Mouse (Mus musculus) frontal cortex, postnatal 10 days (tissue): ENCODE measurements at regions not wholly inside any gene's neighbourhood (a gene's known extent, or its start where the extent isn't known, plus 50 kb on each side); places are given as distances from the start of the nearest gene placed in this dataset.

Source experiments
- DNase-seq, 2 experiments: peaks; one replicate each; pipeline ENCODE4 v3.0.0; 2022; ENCODE audit warnings: low spot score in 2 of 2, mixed read lengths in 1 of 2

DNA sequence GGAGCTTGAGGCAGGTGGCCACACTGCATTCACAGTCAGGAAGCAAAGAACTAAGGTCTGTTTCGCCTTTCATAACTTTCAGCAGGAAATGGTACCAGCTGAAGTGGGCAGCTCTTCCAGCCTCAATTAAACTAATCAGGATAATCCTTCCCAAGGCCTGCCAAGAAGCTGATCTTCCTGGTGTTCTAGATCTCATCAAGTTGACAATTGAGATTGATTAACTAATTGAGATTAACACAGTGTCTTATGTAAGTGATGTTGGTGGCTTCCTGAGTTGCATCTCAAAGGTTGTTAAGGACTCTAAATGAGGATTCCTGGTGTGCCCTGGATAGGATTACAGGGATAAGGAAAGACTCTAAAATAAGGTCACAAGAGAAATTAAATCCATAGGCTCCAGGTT lies 273.3 kb upstream of the Irx2 start:
- no peak for DNase-seq

DNA sequence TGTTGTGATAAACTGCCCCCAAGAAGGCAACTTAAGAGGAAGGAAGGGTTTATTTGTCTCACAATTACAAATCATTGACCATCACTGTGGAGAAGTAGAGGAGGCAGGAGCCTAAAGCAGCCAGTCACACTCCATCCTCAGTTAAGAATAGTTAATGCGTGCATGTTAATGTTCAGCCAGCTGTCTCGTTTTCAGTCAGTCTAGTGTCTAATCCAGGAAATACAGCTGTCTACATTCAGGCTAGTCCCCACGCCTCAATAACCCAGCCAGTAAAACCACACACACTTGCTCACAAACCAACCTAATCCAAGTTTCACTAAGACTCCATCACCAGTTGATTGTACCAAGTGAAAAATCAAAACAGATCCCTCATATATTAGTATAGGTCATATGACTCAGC lies 272.8 kb upstream of the Irx2 start:
- no peak for DNase-seq

DNA sequence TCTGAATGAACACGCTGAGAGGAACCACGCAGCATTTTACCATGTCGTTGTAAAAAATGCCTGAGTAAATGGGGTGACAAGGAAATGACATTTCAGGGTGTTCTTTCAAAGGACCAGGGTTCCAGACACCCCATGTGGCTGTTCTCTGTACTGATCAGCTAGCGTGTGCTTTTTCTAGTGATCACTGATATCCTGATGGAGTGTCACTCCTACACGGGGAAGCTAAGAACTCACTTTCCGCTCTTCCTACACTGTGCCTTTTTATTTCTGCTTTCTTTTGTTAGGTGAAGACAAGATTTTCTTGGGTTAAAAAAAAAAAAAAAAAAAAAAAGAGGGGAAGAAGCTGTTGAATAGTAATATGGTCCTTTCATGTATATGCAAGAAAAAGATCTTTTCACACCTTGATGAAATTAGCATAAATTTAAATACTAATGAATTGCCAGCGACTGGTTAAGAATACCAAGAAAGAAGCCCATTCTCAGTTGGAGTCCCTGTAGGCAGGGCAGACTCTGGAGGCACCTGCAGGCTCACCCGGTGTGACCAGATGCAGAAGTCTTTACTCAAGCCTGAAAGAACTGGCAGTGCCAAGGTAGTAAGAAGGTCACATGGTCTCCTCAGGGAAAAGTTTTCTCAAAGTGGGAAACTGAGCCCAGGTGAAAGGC lies 270.2 kb upstream of the Irx2 start:
- DNase-seq = no peak

DNA sequence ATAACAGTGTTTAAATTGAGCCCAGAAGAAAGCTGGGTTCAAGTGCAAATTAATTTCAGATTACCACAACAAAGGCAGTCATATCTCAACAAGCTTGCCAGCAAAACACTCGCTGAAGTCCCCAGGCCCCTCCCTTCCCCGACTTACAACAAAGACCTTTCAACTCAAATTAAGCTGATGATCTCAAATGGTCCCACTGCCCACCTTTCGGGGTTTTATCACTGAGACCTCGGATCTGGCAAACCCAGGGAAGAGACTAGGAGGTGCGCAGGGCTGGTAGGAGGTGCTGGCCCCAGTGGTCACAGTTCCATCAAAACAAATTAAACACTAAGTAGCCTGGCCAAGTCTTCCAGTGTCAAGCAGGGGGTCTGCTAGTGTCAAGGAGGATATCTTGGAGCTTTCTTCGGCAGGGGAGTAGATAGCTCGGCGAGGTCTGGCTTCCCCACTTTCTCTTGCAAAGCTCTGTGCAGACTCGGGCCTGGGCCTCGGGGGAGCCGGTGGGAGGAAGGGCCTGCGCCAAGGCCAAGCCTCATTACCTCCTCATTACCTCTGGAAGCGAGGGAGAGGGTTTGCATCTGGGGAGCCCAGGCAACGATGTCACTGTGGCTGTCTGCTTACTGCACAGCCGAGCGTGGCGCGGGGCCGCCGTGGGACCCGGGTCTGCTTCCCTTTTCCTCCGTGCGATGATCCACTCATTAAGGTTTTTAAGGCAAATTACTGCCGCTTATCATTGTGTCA lies 262.9 kb upstream of the Irx2 start:
- DNase-seq = no peak

DNA sequence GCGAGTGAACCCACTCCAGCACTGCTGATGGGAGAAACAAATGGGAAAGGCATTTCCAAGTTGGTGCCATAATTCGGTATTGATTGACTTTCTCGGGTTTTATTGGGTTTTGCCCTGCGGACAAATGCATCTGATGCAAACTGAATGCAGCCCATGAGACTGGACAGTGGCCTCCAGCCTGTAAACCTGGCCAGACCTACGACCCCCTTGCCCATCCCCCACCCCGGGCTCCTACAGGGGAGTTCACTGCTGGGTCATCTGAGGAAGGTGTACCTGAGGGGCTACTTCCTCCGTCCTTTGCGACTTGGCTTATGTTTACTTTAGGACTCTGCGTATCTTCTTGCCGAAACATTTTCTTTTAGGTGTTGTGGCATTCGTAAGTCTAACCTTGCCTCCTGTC lies 262.3 kb upstream of the Irx2 start:
- DNase-seq = no peak

DNA sequence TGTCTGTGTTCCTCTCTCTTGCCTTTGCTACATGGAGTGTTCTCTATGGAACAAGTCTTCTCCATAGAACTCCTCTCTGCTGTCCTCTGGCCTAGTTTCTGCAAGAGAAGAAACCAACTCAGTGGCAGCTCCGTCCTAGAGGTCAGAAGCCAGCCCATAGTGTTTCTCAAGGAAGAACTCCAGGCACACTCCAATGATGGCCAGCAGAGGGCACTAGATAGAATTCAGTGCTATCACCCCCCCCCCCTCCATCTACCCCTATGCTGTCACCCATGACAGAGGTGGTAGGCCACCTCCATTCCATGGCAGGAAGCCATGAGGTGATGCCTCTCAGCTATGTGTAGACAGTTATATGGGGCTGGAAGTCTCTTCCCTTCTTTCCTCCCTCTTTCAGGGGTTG lies 258.5 kb upstream of the Irx2 start:
- no peak for DNase-seq

DNA sequence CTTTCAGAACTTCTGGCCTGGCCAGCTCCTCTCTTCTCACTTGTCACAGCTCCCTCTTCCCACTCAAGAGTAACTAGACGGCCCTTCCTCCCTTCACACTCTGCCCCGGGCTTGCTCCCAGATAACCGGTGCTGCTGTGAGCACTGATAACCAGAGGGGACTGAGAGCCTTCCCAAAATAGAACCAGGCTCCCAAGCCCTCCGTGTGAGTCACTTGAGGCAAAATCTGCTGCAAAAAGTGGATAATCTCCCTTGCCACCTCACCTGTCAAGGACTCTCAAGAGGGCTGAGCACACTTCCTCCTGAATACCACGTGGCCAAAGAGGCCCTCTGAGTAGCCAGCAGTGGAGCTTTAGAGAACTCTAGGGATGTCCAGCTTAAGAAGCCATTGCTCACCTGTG lies 257.6 kb upstream of the Irx2 start:
- DNase-seq = no peak

DNA sequence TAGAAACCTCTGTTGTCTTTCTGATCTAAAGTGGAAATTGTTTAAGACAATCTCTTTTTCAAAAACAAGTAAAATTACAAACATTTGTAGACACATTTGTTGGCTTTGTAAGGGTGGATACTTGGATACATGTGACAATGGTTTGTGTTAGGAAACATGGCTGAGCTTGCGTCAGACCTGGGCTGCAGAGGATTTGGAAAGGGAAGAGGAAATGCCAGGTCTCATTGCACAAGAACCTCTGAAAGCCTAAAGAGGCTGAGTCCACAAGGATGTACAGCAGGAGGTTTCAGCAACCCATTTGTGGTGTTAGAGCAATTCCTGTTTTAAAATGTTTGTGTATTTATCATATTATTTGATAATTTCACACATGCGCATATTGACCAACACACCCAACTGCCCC lies 235.3 kb upstream of the Irx2 start:
- DNase-seq = no peak

DNA sequence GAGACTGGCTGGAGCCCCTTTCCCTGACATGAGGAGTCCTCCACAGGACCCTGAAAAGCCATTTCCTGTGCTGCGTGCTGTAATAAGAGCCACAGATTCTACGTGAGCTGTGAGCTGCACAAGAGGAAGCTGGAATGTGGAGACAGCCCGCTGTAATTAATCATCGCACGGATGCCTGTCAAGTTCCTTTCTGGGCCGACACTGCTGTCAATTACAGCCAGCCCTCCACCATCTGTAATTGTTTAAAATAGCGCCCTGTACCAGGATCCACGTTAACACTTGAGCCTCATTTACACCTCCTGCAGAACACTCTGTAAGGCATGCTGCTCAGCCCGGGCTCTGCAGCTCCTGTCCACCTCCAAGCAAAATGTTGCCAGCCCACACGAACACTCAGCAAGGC lies 227.9 kb upstream of the Irx2 start:
- peak; percentile 12 to 58 for DNase-seq

DNA sequence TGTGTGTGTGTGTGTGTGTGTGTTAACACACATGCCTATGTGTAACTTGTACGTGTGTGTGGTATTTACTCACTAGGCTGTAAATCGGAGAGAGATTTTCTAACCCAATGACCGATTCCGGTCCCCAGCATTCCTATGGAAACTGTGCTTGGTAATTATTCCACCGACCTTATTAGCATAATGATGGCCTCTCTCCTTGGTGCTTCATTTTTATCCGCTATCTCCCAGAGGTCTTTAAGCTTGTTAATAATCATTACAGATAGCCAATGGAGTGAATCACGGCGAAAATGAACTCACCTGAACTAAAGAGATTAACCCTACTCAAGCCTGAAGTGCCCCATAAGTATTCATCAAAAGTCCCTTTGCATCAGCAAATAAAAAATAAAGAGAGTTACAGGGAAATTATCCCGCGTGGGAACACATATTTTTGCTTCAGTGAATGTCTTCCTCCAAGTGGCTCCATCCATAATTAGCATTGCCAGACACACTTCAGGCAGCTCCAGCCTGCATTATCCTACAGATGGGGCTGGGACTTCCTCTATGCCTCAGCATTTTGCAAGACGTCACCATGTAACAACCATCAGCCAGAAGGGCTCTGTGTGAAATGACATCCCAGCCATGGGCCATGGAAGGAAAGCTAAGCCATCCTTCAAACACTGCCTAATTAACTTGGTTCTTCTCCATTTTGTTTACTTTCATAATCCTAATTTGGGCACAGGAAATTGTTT lies 219.2 kb upstream of the Irx2 start:
- no peak for DNase-seq

DNA sequence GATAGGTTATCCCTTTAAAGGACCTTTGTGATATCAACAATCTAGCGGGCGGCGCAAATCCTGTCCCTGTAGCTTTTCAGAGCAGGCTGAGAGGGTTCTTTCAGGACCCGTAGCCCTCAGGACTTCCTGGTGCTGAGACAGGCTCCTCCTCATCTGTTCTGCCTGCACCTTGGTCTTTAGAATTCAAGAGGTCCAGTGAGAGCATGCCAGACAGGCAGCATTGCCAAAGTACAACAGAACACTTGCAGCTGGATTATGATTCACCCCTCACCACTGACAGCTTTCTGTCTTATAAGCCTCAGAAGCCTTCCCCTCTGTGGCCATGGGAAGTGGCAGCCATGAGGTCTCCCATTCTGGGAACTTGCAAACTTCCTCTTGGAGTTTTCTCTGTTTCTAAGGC lies 216.0 kb upstream of the Irx2 start:
- no peak for DNase-seq

DNA sequence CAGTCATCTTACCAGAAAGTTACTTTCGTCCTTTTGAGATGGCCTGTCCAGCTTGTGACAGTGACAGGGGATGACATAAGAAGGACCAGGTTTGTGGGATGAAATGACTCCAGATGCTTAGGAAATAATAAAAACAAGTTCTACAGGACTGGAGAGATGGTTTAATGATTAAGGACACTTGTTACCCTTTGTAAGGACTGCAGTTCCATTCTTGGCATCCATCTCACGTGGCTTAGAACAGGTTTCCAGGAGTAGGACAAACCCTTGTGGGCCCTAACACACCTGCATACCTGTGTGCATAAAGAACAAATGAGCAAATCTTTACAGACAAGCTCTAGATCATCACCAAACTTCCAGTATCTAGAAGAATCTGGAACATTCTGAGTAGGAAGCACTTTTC lies 211.6 kb upstream of the Irx2 start:
- DNase-seq = no peak

DNA sequence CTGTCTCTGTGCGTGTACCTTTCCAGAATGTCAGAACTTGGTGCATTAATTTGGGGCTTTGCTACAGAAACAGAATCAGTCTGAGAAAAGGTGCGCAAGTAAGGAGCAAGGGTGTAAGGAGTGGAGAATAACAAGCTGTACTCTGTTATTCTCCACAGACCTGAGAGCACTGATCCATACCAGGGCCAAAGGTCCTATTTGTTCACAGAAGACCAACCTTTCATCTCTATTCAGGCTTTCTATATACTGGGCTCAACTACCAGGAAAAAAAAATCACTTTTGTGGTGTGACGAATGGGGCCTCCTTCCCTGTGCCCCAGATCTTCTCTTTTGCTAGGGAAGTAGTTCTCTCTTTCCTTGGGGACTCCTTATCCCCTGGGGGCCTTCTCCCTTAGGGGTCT lies 210.8 kb upstream of the Irx2 start:
- DNase-seq = no peak

DNA sequence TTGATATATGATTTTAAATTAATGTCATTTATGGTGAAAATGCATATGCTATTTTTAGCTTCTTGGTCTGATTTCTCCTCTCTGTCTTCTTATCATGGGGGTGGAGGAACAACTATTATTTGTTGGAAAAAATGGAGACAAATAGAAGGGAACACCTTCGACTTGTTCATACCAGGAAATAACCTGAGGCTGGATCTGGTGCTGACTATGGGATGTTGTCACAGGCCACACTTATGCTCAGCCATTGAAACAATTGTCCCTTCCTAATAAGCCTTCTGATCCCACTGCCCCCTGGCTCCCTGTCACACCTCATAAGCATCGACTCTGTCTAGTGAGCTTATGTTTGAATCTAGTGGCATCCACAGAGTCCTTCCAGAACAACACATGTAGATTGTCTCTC lies 210.3 kb upstream of the Irx2 start:
- no peak for DNase-seq

DNA sequence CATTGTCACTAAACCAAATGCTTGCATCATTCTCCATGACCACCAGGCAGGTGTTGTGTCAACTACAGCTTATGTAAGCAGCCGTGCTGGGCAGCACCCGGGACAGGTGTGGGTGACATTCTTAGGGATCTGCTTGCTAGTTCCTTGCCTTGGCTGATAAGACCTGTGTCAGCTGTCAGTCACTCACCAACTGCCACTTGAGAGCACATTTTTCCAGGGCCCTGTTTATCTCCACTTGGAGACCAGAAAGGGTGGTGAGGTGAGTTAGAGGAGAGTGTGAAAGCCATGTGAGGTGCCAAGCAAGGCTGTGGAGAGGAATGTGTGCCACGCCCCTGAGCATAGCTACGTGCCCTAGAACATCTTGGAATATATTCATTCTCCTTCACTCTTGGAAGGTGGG lies 209.1 kb upstream of the Irx2 start:
- no peak for DNase-seq

DNA sequence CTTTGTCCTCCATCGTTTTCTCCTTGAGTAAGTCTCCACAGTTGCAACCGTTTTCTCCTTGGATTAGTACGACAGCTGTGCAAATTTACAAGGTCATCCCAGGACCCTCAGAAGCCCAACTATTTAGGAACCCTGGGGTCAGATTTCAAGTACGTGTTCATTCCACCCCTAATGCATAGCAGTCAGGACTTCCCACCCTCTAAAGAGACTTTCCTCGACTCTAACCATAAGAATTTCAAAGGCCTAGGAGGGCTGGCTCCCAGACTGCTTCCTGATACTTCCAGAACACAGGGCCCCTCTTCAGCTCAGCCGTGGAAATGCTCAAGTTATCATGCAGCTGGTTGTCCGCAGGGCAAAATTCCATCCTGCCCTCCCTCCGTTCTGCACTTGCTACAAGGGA lies 202.7 kb upstream of the Irx2 start:
- DNase-seq = no peak

DNA sequence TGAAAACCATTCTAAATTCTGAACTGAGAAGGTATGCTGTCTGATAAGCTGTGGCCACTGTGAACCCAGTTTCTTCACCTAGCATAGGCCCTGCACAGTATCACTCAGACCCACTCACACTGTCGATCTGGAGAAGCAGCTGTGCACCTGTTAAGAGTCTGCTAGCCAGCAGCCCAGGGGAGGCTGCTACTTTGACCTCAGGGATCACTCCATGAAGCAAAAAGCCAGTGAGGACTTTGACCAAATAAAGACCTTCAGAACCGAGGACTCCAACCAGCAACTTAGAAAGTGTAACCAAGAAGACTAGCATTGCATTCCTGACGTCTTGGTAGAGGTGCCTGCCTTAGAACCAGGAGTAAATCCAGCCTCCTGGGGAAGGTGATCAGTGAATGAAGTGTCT lies 183.3 kb upstream of the Irx2 start:
- DNase-seq = no peak

DNA sequence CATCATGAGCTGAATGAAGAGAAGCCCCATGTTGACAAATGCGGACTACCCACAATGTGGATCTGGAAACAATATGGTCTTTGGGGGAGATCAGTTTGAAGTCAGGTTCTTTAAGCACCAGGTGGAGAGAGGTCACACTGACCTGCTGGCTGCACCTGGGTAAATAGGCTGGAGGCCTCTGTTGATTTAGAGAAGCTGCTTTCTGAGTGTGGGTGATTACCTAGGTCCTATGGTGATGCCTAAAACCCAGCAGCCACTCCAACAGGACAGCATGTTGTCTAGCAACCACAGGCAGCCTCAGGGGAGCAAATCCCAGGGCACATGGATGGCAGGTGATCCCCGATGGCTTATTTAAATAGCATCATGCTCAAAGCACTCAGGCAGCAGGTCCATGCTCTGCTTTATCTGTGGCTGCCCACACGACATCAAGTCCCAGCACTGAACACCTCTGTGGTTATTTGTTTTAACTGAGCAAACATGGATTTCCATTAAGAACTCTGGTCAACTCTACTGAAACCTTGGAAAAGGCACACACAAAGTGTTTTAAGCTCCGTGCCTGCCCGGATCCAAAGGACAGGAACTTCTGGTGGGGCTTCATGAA lies 180.1 kb upstream of the Irx2 start:
- DNase-seq = no peak

DNA sequence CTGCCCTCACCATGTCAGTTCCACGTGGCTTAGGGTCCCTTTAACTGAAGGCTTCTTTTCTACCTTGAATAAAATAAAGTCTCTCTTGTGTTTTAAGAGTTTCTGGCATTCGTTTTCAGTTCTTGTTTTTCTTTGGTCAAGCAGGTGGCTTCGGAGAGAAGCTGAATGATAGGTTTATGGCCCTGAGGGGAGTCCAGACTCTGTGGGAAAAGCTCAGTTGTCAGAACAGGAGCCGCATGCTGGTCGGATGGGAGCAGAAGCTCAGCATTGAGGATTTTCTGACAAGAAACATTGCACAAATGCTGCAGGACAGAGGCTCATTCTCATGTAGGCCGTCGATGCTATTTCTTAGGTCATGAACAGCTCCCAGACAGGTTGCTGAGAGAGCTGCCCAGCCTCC lies 133.3 kb upstream of the Irx2 start:
- DNase-seq = no peak

DNA sequence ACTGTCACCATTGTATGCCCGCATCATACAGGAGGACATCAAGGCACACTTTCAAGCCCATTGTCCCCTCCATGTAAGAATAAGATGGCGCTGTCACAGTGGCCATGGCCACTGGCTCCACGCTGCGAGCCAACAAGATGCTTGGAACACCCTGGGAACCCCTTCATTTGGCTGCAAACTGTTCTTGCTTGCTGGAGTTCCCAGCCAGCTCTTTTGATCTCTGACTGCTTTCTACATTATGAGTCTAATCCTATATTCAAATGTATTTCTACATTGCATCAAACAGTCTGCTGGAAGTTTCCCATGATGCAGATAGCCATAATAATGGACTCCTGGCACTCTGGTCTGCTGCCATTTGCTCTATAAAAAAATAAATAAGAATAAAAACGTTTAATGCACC lies 131.6 kb upstream of the Irx2 start:
- DNase-seq = no peak

DNA sequence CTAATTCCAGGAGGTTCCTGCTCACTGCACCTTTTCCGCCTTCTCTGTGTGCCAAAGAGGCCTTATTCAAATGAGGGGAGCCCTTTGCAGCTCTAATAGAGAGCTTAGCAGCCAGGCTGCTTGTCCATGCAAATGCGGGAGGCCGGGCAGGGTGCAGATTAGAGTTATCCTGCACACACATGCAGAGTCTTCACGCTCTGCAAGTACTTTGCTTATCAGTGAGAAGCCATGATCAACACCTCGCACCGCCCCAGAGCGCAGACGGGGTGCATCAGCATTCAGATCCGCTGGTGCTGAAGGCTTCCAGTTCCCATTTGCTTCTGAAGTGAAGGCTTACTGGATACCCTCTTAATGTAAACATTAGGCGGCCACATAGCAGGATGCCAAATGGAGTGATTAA lies 131.1 kb upstream of the Irx2 start:
- DNase-seq = no peak

DNA sequence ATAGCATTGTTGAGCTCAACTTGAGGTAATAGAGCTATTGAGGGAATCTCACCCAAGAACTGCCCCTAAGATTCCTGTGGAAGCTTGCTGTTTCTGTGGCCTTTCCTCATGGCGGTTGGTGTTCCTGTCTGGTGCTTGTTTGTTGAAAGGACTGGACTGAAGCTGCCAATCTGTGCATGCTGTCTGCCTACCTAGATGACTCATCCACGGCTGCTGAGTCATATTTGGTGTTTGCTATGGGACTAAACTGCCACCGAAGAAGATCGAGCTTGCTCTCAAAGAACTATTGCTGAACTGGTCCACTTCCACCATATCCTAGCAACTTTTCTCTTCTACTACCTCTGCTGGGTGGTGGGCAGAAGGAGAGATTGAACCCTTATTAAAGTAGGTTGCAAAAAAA lies 122.7 kb upstream of the Irx2 start:
- DNase-seq = no peak

DNA sequence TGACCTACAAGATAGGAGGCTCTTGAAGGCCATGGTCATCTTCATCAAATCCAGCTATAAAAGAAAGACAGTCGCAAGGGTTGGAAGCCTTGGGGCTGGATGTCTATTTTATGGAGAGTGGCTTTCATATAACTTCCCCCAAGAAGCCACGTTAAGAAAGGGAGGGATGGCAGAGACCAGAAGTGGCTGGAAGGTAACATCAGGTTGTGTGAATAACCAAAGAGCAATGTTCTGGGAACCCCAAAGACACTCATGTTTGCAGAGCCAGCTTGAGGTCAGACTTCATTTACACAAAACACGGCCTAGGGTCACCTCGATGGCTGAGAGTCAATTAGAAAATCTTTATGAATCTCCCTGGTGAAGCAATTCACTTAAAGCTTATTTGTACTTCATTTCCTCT lies 90.0 kb upstream of the Irx2 start:
- DNase-seq = no peak
